Mouse (Mus musculus): ENCODE data around the gene Tbata. TPM values are rescaled to one million over a fixed set of nuclear protein-coding genes. Genes with fewer than 3 reads are reported as not detected.

Tbata gene
- total RNA-seq, 2 experiments from 2014 or later, result 0.57 to 1.0 TPM

GRCm38 (mm10) chr10:61160671-61161070 is 11.1 kb upstream of the Tbata start:
- intact Hi-C loops (cut with DNase I), result no loop called here
- no peak for DNase-seq (ENCODE audit: low spot score in 2 of 2)

GRCm38 (mm10) chr10:61162366-61162765 is 9.4 kb upstream of the Tbata start:
- intact Hi-C loops (cut with DNase I), result no loop called here

GRCm38 (mm10) chr10:61167333-61168096 is 4.2 kb upstream of the Tbata start:
- intact Hi-C loops (cut with DNase I), result no loop called here
- DNase-seq (ENCODE audit: low spot score in 2 of 2), result no peak

More at GRCm38 (mm10) chr10:61162366-61162765, 9.4 kb upstream of the Tbata start:
- DNase-seq (ENCODE audit: low spot score in 2 of 2), result no peak

GRCm38 (mm10) chr10:61168393-61168792 is 3.4 kb upstream of the Tbata start:
- no peak for DNase-seq (ENCODE audit: low spot score in 2 of 2)
- intact Hi-C loops (cut with DNase I), result no loop called here

GRCm38 (mm10) chr10:61172496-61172895 is 742 bp downstream of the Tbata start:
- intact Hi-C loops (cut with DNase I), result no loop called here
- DNase-seq (ENCODE audit: low spot score in 2 of 2), result no peak

GRCm38 (mm10) chr10:61174711-61175441 is 3.1 kb downstream of the Tbata start:
- intact Hi-C loops (cut with DNase I), result no loop called here
- no peak for DNase-seq (ENCODE audit: low spot score in 2 of 2)

- DNase-seq (ENCODE audit: low spot score in 2 of 2), result peak; percentile 13 to 19
- intact Hi-C loops (cut with DNase I), result no loop called here
These were observed 3.9 kb downstream of the Tbata start for GRCm38 (mm10) chr10:61175442-61176204.

- DNase-seq (ENCODE audit: low spot score in 2 of 2), result no peak
- intact Hi-C loops (cut with DNase I), result no loop called here
These were observed 4.6 kb downstream of the Tbata start for GRCm38 (mm10) chr10:61176221-61176790.

GRCm38 (mm10) chr10:61177751-61178150 is 6.0 kb downstream of the Tbata start:
- DNase-seq (ENCODE audit: low spot score in 2 of 2), result no peak
- intact Hi-C loops (cut with DNase I), result no loop called here

GRCm38 (mm10) chr10:61178687-61179086 is 6.9 kb downstream of the Tbata start:
- intact Hi-C loops (cut with DNase I), result no loop called here
- no peak for DNase-seq (ENCODE audit: low spot score in 2 of 2)

- no peak for DNase-seq (ENCODE audit: low spot score in 2 of 2)
- intact Hi-C loops (cut with DNase I), result no loop called here
These were observed 8.2 kb downstream of the Tbata start for GRCm38 (mm10) chr10:61179927-61180326.

GRCm38 (mm10) chr10:61187001-61187400 is 15.2 kb downstream of the Tbata start:
- intact Hi-C loops (cut with DNase I), result no loop called here

GRCm38 (mm10) chr10:61188010-61188409 is 16.3 kb downstream of the Tbata start:
- intact Hi-C loops (cut with DNase I), result no loop called here
- DNase-seq (ENCODE audit: low spot score in 2 of 2), result no peak

More at GRCm38 (mm10) chr10:61187001-61187400, 15.2 kb downstream of the Tbata start:
- no peak for DNase-seq (ENCODE audit: low spot score in 2 of 2)

- DNase-seq (ENCODE audit: low spot score in 2 of 2), result no peak
- intact Hi-C loops (cut with DNase I), result loop anchor here (5.0 kb wide), 1 partner anchor 208 kb away; no protein-coding TSS in a partner anchor
These were observed 22.9 kb downstream of the Tbata start for GRCm38 (mm10) chr10:61194611-61195010.

GRCm38 (mm10) chr10:61195216-61195615 is 23.5 kb downstream of the Tbata start:
- intact Hi-C loops (cut with DNase I), result loop anchor here (5.0 kb wide), 1 partner anchor 207 kb away; no protein-coding TSS in a partner anchor
- no peak for DNase-seq (ENCODE audit: low spot score in 2 of 2)

- intact Hi-C loops (cut with DNase I), result loop anchor here (5.0 kb wide), 1 partner anchor 206 kb away; no protein-coding TSS in a partner anchor
- DNase-seq (ENCODE audit: low spot score in 2 of 2), result no peak
These were observed 24.1 kb downstream of the Tbata start for GRCm38 (mm10) chr10:61195718-61196291.

- intact Hi-C loops (cut with DNase I), result loop anchor here (1.0 to 10.0 kb wide), 3 partner anchors 137 to 465 kb away; no protein-coding TSS in a partner anchor
- DNase-seq (ENCODE audit: low spot score in 2 of 2), result peak; percentile 58 to 63
These were observed 27.9 kb downstream of the Tbata start for GRCm38 (mm10) chr10:61199566-61200213.

- no peak for DNase-seq (ENCODE audit: low spot score in 2 of 2)
- intact Hi-C loops (cut with DNase I), result loop anchor here (10.0 kb wide), 1 partner anchor 464 kb away; no protein-coding TSS in a partner anchor
These were observed 28.6 kb downstream of the Tbata start for GRCm38 (mm10) chr10:61200232-61200820.
